Mouse (Mus musculus): ENCODE measurements around the gene Rnase1. TPM values are rescaled to one million over a fixed set of nuclear protein-coding genes. Genes with fewer than 3 reads are reported as not detected.
"Not testable (repeated sequence)": the region's sequence is repeated elsewhere in the genome, so short reads cannot be mapped to it uniquely, and the experiment has no call there.

Rnase1 gene
- polyA plus RNA-seq, 1 experiment from 2014 or later = 0.24 TPM

GRCm38 (mm10) chr14:51104366-51104765 lies 42.2 kb downstream of the Rnase1 start:
- Histone ChIP-seq H3K4me1 (ENCODE audit: control insufficient read depth, insufficient read depth, low read length) (no peaks in the 10 kb centered on the region), H3K36me3 (ENCODE audit: control insufficient read depth, insufficient read depth, low read length) (no peaks in the 10 kb centered on the region), H3K4me3 (ENCODE audit: low read depth, low read length) (no peak overlapping the region), H3K4me2 (ENCODE audit: low read depth) (no peak overlapping the region), H3K27ac (ENCODE audit: low read depth, low read length) (no peak overlapping the region), H3K9me3 (ENCODE audit: control insufficient read depth, low read length) (no peaks in the 10 kb centered on the region), H3K9ac (ENCODE audit: low read length) (no peak overlapping the region), H3K27me3 (ENCODE audit: control insufficient read depth, insufficient read depth, low read length) (no peaks in the 10 kb centered on the region)
- DNase-seq (ENCODE audit: low spot score) (no peak), ATAC-seq (ENCODE audit: insufficient read depth, low FRiP score, low TSS enrichment) (no peak)
- 85% methylated on average over 2 of the region's 2 CpGs for WGBS

GRCm38 (mm10) chr14:51103217-51103616 lies 43.4 kb downstream of the Rnase1 start:
- DNase-seq (ENCODE audit: low spot score) (peak; percentile 63), ATAC-seq (ENCODE audit: insufficient read depth, low FRiP score, low TSS enrichment) (0 out of 2 replicates have a peak, but pooled peaks have one; percentile 16)
- Histone ChIP-seq H3K27ac (ENCODE audit: low read depth, low read length) (no peak overlapping the region), H3K4me1 (ENCODE audit: control insufficient read depth, insufficient read depth, low read length) (no peaks in the 10 kb centered on the region), H3K36me3 (ENCODE audit: control insufficient read depth, insufficient read depth, low read length) (no peaks in the 10 kb centered on the region), H3K4me3 (ENCODE audit: low read depth, low read length) (no peak overlapping the region), H3K9me3 (ENCODE audit: control insufficient read depth, low read length) (no peaks in the 10 kb centered on the region), H3K4me2 (ENCODE audit: low read depth) (no peak overlapping the region), H3K9ac (ENCODE audit: low read length) (no peak overlapping the region), H3K27me3 (ENCODE audit: control insufficient read depth, insufficient read depth, low read length) (no peaks in the 10 kb centered on the region)
- 65% methylated on average over 3 of the region's 3 CpGs for WGBS

- Histone ChIP-seq H3K4me2 (ENCODE audit: low read depth) (no peak overlapping the region), H3K36me3 (ENCODE audit: control insufficient read depth, insufficient read depth, low read length) (no peaks in the 10 kb centered on the region), H3K27me3 (ENCODE audit: control insufficient read depth, insufficient read depth, low read length) (no peaks in the 10 kb centered on the region), H3K27ac (ENCODE audit: low read depth, low read length) (no peak overlapping the region), H3K9me3 (ENCODE audit: control insufficient read depth, low read length) (no peaks in the 10 kb centered on the region), H3K9ac (ENCODE audit: low read length) (no peak overlapping the region), H3K4me3 (ENCODE audit: low read depth, low read length) (no peak overlapping the region), H3K4me1 (ENCODE audit: control insufficient read depth, insufficient read depth, low read length) (no peaks in the 10 kb centered on the region)
- DNase-seq (ENCODE audit: low spot score) = no peak
- WGBS = 85% methylated on average over 9 of the region's 9 CpGs
- ATAC-seq (ENCODE audit: insufficient read depth, low FRiP score, low TSS enrichment) = no peak
Observed at GRCm38 (mm10) chr14:51101284-51101683, 45.3 kb downstream of the Rnase1 start.

DNA sequence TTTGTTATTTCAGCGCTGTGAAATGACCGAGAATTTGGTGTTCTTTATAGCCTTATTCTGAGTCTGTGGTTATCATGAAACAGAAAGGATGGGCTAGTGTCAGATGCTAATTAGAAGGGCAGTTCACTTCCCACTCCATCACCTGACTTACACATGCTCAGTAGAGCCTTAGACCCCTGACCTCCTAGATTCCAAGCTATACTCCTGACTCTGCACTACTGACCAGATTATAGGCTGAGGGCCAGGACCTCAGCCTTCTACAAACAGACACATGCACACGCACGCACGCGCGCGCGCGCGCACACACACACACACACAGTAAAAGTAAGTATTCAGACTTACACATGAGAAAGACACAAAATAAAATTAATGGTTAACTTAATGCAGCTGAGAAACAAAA lies 47.7 kb downstream of the Rnase1 start:
- no peaks in the 10 kb centered on the region for H3K27me3 ChIP-seq (ENCODE audit: control insufficient read depth, insufficient read depth, low read length)
- ATAC-seq (ENCODE audit: insufficient read depth, low FRiP score, low TSS enrichment) (no peak), DNase-seq (ENCODE audit: low spot score) (no peak)
- H3K9ac ChIP-seq (ENCODE audit: low read length) = no peak overlapping the region
- WGBS = 93% methylated on average over 11 of the region's 11 CpGs
- H3K4me3 ChIP-seq (ENCODE audit: low read depth, low read length) = no peak overlapping the region
- no peaks in the 10 kb centered on the region for H3K36me3 ChIP-seq (ENCODE audit: control insufficient read depth, insufficient read depth, low read length)
- H3K4me2 ChIP-seq (ENCODE audit: low read depth) = no peak overlapping the region
- H3K27ac ChIP-seq (ENCODE audit: low read depth, low read length) = no peak overlapping the region
- no peaks in the 10 kb centered on the region for H3K9me3 ChIP-seq (ENCODE audit: control insufficient read depth, low read length)
- H3K4me1 ChIP-seq (ENCODE audit: control insufficient read depth, insufficient read depth, low read length) = no peaks in the 10 kb centered on the region

GRCm38 (mm10) chr14:51098300-51098699 lies 48.3 kb downstream of the Rnase1 start:
- DNase-seq (ENCODE audit: low spot score) = peak; percentile 31
- not testable (repeated sequence) for H3K9ac ChIP-seq (ENCODE audit: low read length); H3K4me3 ChIP-seq (ENCODE audit: low read depth, low read length); H3K27me3 ChIP-seq (ENCODE audit: control insufficient read depth, insufficient read depth, low read length); H3K36me3 ChIP-seq (ENCODE audit: control insufficient read depth, insufficient read depth, low read length); ATAC-seq (ENCODE audit: insufficient read depth, low FRiP score, low TSS enrichment); H3K4me2 ChIP-seq (ENCODE audit: low read depth); H3K9me3 ChIP-seq (ENCODE audit: control insufficient read depth, low read length); H3K4me1 ChIP-seq (ENCODE audit: control insufficient read depth, insufficient read depth, low read length); H3K27ac ChIP-seq (ENCODE audit: low read depth, low read length)
- 59% methylated on average over 1 of the region's 1 CpGs for WGBS

DNA sequence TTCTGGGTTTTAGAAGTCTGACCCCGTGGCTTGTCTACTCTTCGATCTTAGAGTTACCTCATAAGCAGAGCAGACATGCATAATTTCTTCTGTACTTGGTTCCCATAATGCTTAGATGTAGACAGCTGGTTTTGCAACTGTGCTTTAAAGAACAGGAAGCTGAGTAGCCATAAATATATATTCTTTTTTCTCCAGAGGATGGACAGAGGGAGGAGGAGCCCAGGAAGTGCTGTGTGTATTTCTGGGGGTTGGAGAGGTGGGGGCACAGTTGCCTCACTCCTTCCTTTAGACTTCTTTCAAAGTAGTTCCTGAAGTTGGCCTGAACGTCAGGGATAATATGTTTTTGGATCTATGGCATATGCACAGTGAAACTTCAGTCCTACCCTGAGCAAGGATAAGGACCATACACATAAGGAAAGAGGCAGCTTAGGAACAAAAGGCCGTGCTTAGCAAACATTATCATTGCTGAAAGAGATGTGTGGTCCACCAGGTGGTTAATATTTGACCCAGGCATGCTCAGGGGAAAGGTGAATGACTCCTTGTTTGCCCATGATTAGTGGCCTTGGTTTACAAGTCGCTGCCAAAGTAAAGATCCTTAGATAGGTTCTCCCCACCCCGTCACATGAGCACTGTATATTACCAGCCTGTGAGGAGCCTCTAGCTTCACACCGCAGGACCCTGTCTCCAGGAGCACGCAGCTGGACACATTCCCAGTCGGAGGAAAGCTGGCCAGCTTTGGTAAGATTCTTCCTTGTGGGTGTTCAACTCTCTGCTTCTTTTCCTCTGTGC lies 50.7 kb downstream of the Rnase1 start:
- H3K4me1 ChIP-seq (ENCODE audit: control insufficient read depth, insufficient read depth, low read length) = no peaks in the 10 kb centered on the region
- H3K4me2 ChIP-seq (ENCODE audit: low read depth) = no peak overlapping the region
- no peaks in the 10 kb centered on the region for H3K9me3 ChIP-seq (ENCODE audit: control insufficient read depth, low read length)
- H3K27ac ChIP-seq (ENCODE audit: low read depth, low read length) = no peak overlapping the region
- no peak for ATAC-seq (ENCODE audit: insufficient read depth, low FRiP score, low TSS enrichment)
- no peak overlapping the region for H3K9ac ChIP-seq (ENCODE audit: low read length)
- no peaks in the 10 kb centered on the region for H3K36me3 ChIP-seq (ENCODE audit: control insufficient read depth, insufficient read depth, low read length)
- WGBS = 72% methylated on average over 9 of the region's 9 CpGs
- H3K4me3 ChIP-seq (ENCODE audit: low read depth, low read length) = no peak overlapping the region
- H3K27me3 ChIP-seq (ENCODE audit: control insufficient read depth, insufficient read depth, low read length) = no peaks in the 10 kb centered on the region
- DNase-seq (ENCODE audit: low spot score) = no peak

Other genes with a start within 250 kb of the Rnase1 start
- gene Klhl33, start 249.3 kb downstream of the Rnase1 start, polyA plus RNA-seq (2014; fragmentation: Nextera tagmentation; extraction: Ambion mirVana) = 0.17 and 0.28 TPM in 2 replicates
- gene Osgep, start 221.9 kb downstream of the Rnase1 start, polyA plus RNA-seq (2014; fragmentation: Nextera tagmentation; extraction: Ambion mirVana) = 164 and 172 TPM in 2 replicates
- gene Apex1, start 221.8 kb downstream of the Rnase1 start, polyA plus RNA-seq (2014; fragmentation: Nextera tagmentation; extraction: Ambion mirVana) = 330 and 340 TPM in 2 replicates
- gene Pip4p1, start 215.9 kb downstream of the Rnase1 start, polyA plus RNA-seq (2014; fragmentation: Nextera tagmentation; extraction: Ambion mirVana) = 59.4 and 68.4 TPM in 2 replicates
- gene Pnp, start 215.7 kb downstream of the Rnase1 start, polyA plus RNA-seq (2014; fragmentation: Nextera tagmentation; extraction: Ambion mirVana) = 55.9 and 56.5 TPM in 2 replicates
- not detected in 2 replicates for gene Gm49342, start 202.3 kb downstream of the Rnase1 start, polyA plus RNA-seq (2014; fragmentation: Nextera tagmentation; extraction: Ambion mirVana)
- gene Pnp2, start 190.8 kb downstream of the Rnase1 start, polyA plus RNA-seq (2014; fragmentation: Nextera tagmentation; extraction: Ambion mirVana) = 0.30 and 0.68 TPM in 2 replicates
- not detected in 2 replicates for gene Rnase10, start 139.0 kb downstream of the Rnase1 start, polyA plus RNA-seq (2014; fragmentation: Nextera tagmentation; extraction: Ambion mirVana)
- gene Rnase9, start 104.9 kb downstream of the Rnase1 start, polyA plus RNA-seq (2014; fragmentation: Nextera tagmentation; extraction: Ambion mirVana) = not detected in 2 replicates
- gene Rnase11, start 96.6 kb downstream of the Rnase1 start, polyA plus RNA-seq (2014; fragmentation: Nextera tagmentation; extraction: Ambion mirVana) = not detected in 2 replicates
- not detected in 2 replicates for gene Rnase12, start 89.1 kb downstream of the Rnase1 start, polyA plus RNA-seq (2014; fragmentation: Nextera tagmentation; extraction: Ambion mirVana)
- gene Olfr750, start 72.3 kb downstream of the Rnase1 start, polyA plus RNA-seq (2014; fragmentation: Nextera tagmentation; extraction: Ambion mirVana) = not detected in 2 replicates
- gene Rnase4, start 55.7 kb downstream of the Rnase1 start, polyA plus RNA-seq (2014; fragmentation: Nextera tagmentation; extraction: Ambion mirVana) = 12.3 and 12.7 TPM in 2 replicates
- 2.2 TPM in 2 replicates for gene Ang, start 55.6 kb downstream of the Rnase1 start, polyA plus RNA-seq (2014; fragmentation: Nextera tagmentation; extraction: Ambion mirVana)
- gene Eddm3b, start 32.4 kb downstream of the Rnase1 start, polyA plus RNA-seq (2014; fragmentation: Nextera tagmentation; extraction: Ambion mirVana) = not detected in 2 replicates
- 0.22 and 0.57 TPM in 2 replicates for gene Rnase6, start 22.9 kb downstream of the Rnase1 start, polyA plus RNA-seq (2014; fragmentation: Nextera tagmentation; extraction: Ambion mirVana)
- gene Rnase2b, start 15.5 kb upstream of the Rnase1 start, polyA plus RNA-seq (2014; fragmentation: Nextera tagmentation; extraction: Ambion mirVana) = not detected in 2 replicates
- not detected in 2 replicates for gene Ang2, start 52.4 kb upstream of the Rnase1 start, polyA plus RNA-seq (2014; fragmentation: Nextera tagmentation; extraction: Ambion mirVana)
- not detected in 2 replicates for gene Ear14, start 56.6 kb upstream of the Rnase1 start, polyA plus RNA-seq (2014; fragmentation: Nextera tagmentation; extraction: Ambion mirVana)
- not detected in 2 replicates for gene Rnase2a, start 109.3 kb upstream of the Rnase1 start, polyA plus RNA-seq (2014; fragmentation: Nextera tagmentation; extraction: Ambion mirVana)
- gene Gm7247, start 215.0 kb upstream of the Rnase1 start, polyA plus RNA-seq (2014; fragmentation: Nextera tagmentation; extraction: Ambion mirVana) = not detected in 2 replicates

Data from neural tube, embryonic 11.5 days (tissue).